Mouse (Mus musculus) spleen, adult 2 months (tissue): ENCODE results near the gene Tead3. TPM values are rescaled to one million over a fixed set of nuclear protein-coding genes. Genes with fewer than 3 reads are reported as not detected.

Experiments used
- DNase-seq, 2 experiments: peaks; one replicate each; pipeline versions ENCODE4 v3.0.0 to v3.0.0-alpha.2; 2012 to 2021; ENCODE audit warnings: low spot score in 2 of 2, low read depth in 1 of 2
- H3K27ac ChIP-seq: fragments of 200-500 bp; 2 replicates; pipeline ENCODE4 v1.5.1; 2012; ENCODE audit warnings: low read length, inconsistent platforms; ENCODE audit not compliant: insufficient read depth
- H3K27me3 ChIP-seq: fragments of 200-500 bp; 2 replicates; pipeline ENCODE4 v1.6.1; 2012; ENCODE audit warnings: mild to moderate bottlenecking, moderate library complexity, low read length, inconsistent platforms; ENCODE audit not compliant: control insufficient read depth, insufficient read depth
- H3K36me3 ChIP-seq: fragments of 200-500 bp; 2 replicates; pipeline ENCODE4 v1.6.1; 2012; ENCODE audit warnings: mild to moderate bottlenecking, low read length, inconsistent platforms; ENCODE audit not compliant: control insufficient read depth, insufficient read depth
- H3K4me1 ChIP-seq: fragments of 200-500 bp; 2 replicates; pipeline ENCODE4 v1.6.1; 2011; ENCODE audit warnings: inconsistent platforms; ENCODE audit not compliant: control insufficient read depth, insufficient read depth, insufficient read length
- H3K4me3 ChIP-seq: fragments of 200-500 bp; 2 replicates; pipeline ENCODE4 v1.5.1; 2011; ENCODE audit warnings: mild to moderate bottlenecking, inconsistent platforms; ENCODE audit not compliant: insufficient read depth, insufficient read length; ENCODE audit errors: extremely low read depth
- CTCF ChIP-seq: fragments of 200-500 bp; IDR thresholded peaks from 2 replicates; pipeline ENCODE4 v1.5.1; 2011; ENCODE audit warnings: mild to moderate bottlenecking, inconsistent platforms; ENCODE audit not compliant: insufficient read depth, insufficient read length, insufficient replicate concordance; ENCODE audit errors: extremely low read depth
- POLR2A ChIP-seq: fragments of 200-500 bp; IDR thresholded peaks from 2 replicates; pipeline ENCODE4 v1.6.1; 2011; ENCODE audit warnings: low read depth, low read length, inconsistent platforms
- WGBS: fragments of 180-500 bp; shearing (Covaris S2); methylation state at CpG from one replicate; pipeline ENCODE4 v1.1.7; 2018; 5-methylcytosine and 5-hydroxymethylcytosine counted together
- polyA plus RNA-seq: library from polyadenylated mRNA; depleted of rRNA; stranded (reverse); fragments of >200 nt; gene quantifications from 2 replicates; pipeline ENCODE4 v1.2.3, GENCODE M21; 2012

The Tead3 gene
- polyA plus RNA-seq, 1 experiment, result 4.3 TPM

- Histone ChIP-seq H3K27me3 (no peaks in the 10 kb centered on the region), H3K27ac (no peak overlapping the region), H3K36me3 (peaks cover 3% of the 10 kb centered on the region; the same call in 1 of the 2 replicates), H3K4me3 (no peak overlapping the region), H3K4me1 (peaks cover 5% of the 10 kb centered on the region)
- WGBS, result 30% methylated on average over 5 of the region's 5 CpGs
- TF ChIP-seq CTCF (no peak), POLR2A (no peak)
- DNase-seq, result no peak
These were observed 39.1 kb downstream of the Tead3 start for GRCm38 (mm10) chr17:28311366-28312132.

GRCm38 (mm10) chr17:28310831-28311230 lies 39.8 kb downstream of the Tead3 start:
- H3K27ac ChIP-seq, result no peak overlapping the region
- peaks cover 5% of the 10 kb centered on the region for H3K4me1 ChIP-seq
- no peak for DNase-seq
- WGBS, result 90% methylated on average over 3 of the region's 3 CpGs
- no peak for TF ChIP-seq CTCF
- no peak for TF ChIP-seq POLR2A
- no peak overlapping the region for H3K4me3 ChIP-seq
- no peaks in the 10 kb centered on the region for H3K27me3 ChIP-seq
- peaks cover under 1% of the 10 kb centered on the region; the same call in 1 of the 2 replicates for H3K36me3 ChIP-seq

DNA sequence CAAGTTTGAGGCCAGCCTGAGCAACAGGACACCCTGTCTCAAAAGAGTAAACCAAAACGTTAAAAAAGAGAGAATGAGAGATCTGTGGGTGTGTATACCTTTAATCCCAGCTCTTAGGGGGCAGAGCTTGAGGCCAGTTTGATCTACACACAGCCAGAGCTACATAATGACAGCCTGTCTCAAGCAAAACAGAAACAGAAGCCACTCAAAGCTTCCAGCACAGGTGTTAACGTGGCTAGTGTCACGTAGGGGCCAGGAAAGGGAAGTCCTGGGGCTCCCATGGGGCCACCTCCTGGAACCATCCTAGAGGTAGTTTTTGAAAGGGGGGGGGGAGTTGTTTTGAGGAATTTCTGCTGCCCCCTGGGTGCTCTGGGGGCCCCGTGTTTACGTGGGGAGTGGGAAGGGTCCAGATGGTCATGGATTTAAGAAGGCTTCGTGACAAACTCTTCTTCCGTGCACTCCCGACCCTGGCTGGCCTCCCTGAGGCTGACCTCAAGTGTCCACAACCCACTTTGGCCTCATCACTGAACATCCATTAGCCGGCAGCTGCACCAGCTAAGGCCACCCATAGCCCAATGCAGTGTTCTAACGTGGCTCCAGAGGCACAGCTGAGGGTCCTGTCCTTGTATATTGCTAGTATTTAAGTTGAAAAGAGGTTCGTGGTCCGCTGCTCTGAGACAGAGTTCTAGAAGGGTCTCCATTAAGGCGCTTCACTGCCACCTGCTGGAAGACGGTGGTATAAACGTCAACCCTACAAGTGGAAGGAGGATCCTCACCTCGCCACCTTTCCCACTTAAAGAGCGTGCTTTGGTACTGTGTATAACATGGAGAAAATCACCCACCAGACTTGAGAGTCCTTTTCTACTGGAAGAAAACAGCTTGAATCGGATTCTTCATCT lies 42.1 kb downstream of the Tead3 start:
- Histone ChIP-seq H3K4me1 (peaks cover 5% of the 10 kb centered on the region), H3K27me3 (no peaks in the 10 kb centered on the region), H3K36me3 (no peaks in the 10 kb centered on the region), H3K27ac (no peak overlapping the region), H3K4me3 (no peak overlapping the region)
- TF ChIP-seq POLR2A, result no peak
- peak; percentile 72; the same call in 1 of the 2 replicates for TF ChIP-seq CTCF
- 4% methylated on average over 18 of the region's 18 CpGs for WGBS
- peak; percentile 71 to 88 for DNase-seq

DNA sequence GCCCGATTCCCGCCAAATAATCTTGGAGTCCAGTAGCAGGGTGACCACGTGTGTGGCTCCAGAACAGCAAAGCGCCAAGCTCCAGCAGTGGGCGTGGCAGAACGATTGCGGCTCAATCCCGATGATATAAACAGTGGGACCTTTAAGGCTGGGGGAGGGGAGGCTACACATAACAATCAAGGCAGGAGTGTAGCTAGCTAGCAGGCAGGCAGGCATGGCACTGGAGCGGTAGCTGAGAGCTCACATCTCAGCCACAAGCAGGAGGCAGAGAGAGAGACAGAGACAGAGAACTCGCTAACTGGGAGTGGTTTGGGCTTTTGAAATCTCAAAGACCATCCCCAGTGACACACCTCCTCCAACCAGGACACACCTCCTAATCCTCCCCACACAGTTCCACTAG lies 45.4 kb downstream of the Tead3 start:
- WGBS, result 91% methylated on average over 10 of the region's 10 CpGs
- Histone ChIP-seq H3K36me3 (0 out of 2 replicates have a peak, but pooled peaks cover 2% of the 10 kb centered on the region), H3K4me1 (peaks cover 5% of the 10 kb centered on the region; the same call in 1 of the 2 replicates), H3K4me3 (no peak overlapping the region), H3K27ac (no peak overlapping the region), H3K27me3 (no peaks in the 10 kb centered on the region)
- TF ChIP-seq POLR2A (no peak), CTCF (no peak)
- DNase-seq, result no peak

- H3K4me3 ChIP-seq, result no peak overlapping the region
- DNase-seq, result no peak
- H3K4me1 ChIP-seq, result no peaks in the 10 kb centered on the region
- H3K27ac ChIP-seq, result no peak overlapping the region
- 82% methylated on average over 3 of the region's 3 CpGs for WGBS
- peaks cover 5% of the 10 kb centered on the region; the same call in 1 of the 2 replicates for H3K36me3 ChIP-seq
- TF ChIP-seq CTCF (no peak), POLR2A (no peak)
- no peaks in the 10 kb centered on the region for H3K27me3 ChIP-seq
These were observed 49.8 kb downstream of the Tead3 start for GRCm38 (mm10) chr17:28300850-28301249.

GRCm38 (mm10) chr17:28300323-28300722 lies 50.3 kb downstream of the Tead3 start:
- WGBS, result 79% methylated on average over 9 of the region's 9 CpGs
- Histone ChIP-seq H3K27me3 (no peaks in the 10 kb centered on the region), H3K4me1 (no peaks in the 10 kb centered on the region), H3K4me3 (no peak overlapping the region), H3K36me3 (peaks cover 5% of the 10 kb centered on the region; the same call in 1 of the 2 replicates), H3K27ac (no peak overlapping the region)
- TF ChIP-seq CTCF (no peak), POLR2A (no peak)
- no peak for DNase-seq
